7 mouse cellular contexts compared by ENCODE assay signal in genomic region chr6:13606921-13607620, GRCm38 (mm10). TPM values are rescaled to one million over a fixed set of nuclear protein-coding genes. Genes with fewer than 3 reads are reported as not detected.
DNase-seq lines count a peak whose midpoint lies in the region; ATAC-seq and TF ChIP-seq lines count a peak whose summit lies in the region.

No protein-coding gene starts in this region.

- H3K9me3 ChIP-seq in embryonic facial prominence, embryonic 15.5 days (replicated peaks) = no peaks in the 10 kb centered on the region
- H3K9me3 ChIP-seq in limb, embryonic 10.5 days (replicated peaks) = no peaks in the 10 kb centered on the region

- H3K4me1 ChIP-seq in embryonic facial prominence, embryonic 15.5 days = peaks cover 9% of the 10 kb centered on the region; the same call in 1 of the 2 replicates
- peaks cover 12% of the 10 kb centered on the region for H3K4me1 ChIP-seq in limb, embryonic 10.5 days
- no peaks in the 10 kb centered on the region for H3K4me1 ChIP-seq in olfactory bulb, adult 2 months (ENCODE audit: control insufficient read depth, insufficient read depth, low read length)

- peak overlapping the region; percentile 73 for H3K4me2 ChIP-seq in embryonic facial prominence, embryonic 15.5 days (replicated peaks)

- H3K27ac ChIP-seq in embryonic facial prominence, embryonic 15.5 days (replicated peaks) = peak overlapping the region; percentile 96
- H3K27ac ChIP-seq in limb, embryonic 10.5 days = peak overlapping the region; percentile 97
- H3K27ac ChIP-seq in olfactory bulb, adult 2 months (ENCODE audit: insufficient read depth, low read depth, low read length) = peak overlapping the region; percentile 56

- H3K9ac ChIP-seq in embryonic facial prominence, embryonic 15.5 days = peak overlapping the region; percentile 80

- no peak for TF ChIP-seq POLR2A in olfactory bulb, adult 2 months (IDR thresholded peaks at IDR 0.05; ENCODE audit: insufficient read depth, low read depth, low read length)

- H3K36me3 ChIP-seq in embryonic facial prominence, embryonic 15.5 days = 0 out of 2 replicates have a peak, but pooled peaks cover 6% of the 10 kb centered on the region
- peaks cover 14% of the 10 kb centered on the region for H3K36me3 ChIP-seq in limb, embryonic 10.5 days

- peak overlapping the region; percentile 72 for H3K4me3 ChIP-seq in embryonic facial prominence, embryonic 15.5 days (replicated peaks)
- peak overlapping the region; percentile 66 for H3K4me3 ChIP-seq in limb, embryonic 10.5 days
- peak overlapping the region; percentile 78 for H3K4me3 ChIP-seq in olfactory bulb, adult 2 months (ENCODE audit: insufficient read depth, low read depth, low read length)

- peak; percentile 4 for DNase-seq in retina, embryonic 14.5 days (ENCODE audit: low spot score)
- no peak for DNase-seq in retina, postnatal 1 day
- DNase-seq in limb, embryonic 10.5 days (ENCODE audit: low spot score) = no peak
- DNase-seq in thymus, postnatal 4 days = no peak
- no peak for DNase-seq in spleen, postnatal 10 days (ENCODE audit: low spot score in 2 of 2)

- no peaks in the 10 kb centered on the region for H3K27me3 ChIP-seq in embryonic facial prominence, embryonic 15.5 days
- H3K27me3 ChIP-seq in limb, embryonic 10.5 days (ENCODE audit: low read depth, poor library complexity, severe bottlenecking) = no peaks in the 10 kb centered on the region

- ATAC-seq in embryonic facial prominence, embryonic 15.5 days (ENCODE audit: insufficient number of reproducible peaks, low FRiP score, low TSS enrichment, low read depth) = no peak

- no peak for TF ChIP-seq CTCF in olfactory bulb, adult 2 months (IDR thresholded peaks at IDR 0.05; ENCODE audit: insufficient read depth, low read depth, low read length)

- 9% methylated on average over 15 of the region's 15 CpGs for WGBS in embryonic facial prominence, embryonic 15.5 days
- 23% methylated on average over 15 of the region's 15 CpGs for WGBS in limb, embryonic 10.5 days
- WGBS in olfactory bulb, adult 2 months = 8% methylated on average over 15 of the region's 15 CpGs

RNA-seq across cellular contexts. Expression of gene Tmem168, which starts 0.8 kb away (rescaled TPM):
- 33.8 and 35.8 TPM in 2 replicates for polyA plus RNA-seq in embryonic facial prominence, embryonic 15.5 days (2015; fragmentation: Nextera tagmentation; extraction: Ambion mirVana)
- 26.1 and 31.6 TPM in 2 replicates for polyA plus RNA-seq in limb, embryonic 10.5 days (2016; fragmentation: Nextera tagmentation; extraction: Ambion mirVana)
- polyA plus RNA-seq in olfactory bulb, adult 2 months (2012; ENCODE audit: insufficient read depth, insufficient read length, low replicate concordance, missing spikeins) = not detected in 2 replicates
